Mouse (Mus musculus) frontal cortex, postnatal 25 days (tissue): ENCODE results near the gene Pkmyt1.

Experiments
- DNase-seq, 2 experiments: peaks; one replicate each; pipeline ENCODE4 v3.0.0; 2022; ENCODE audit warnings: low spot score in 2 of 2

The Pkmyt1 gene

GRCm38 (mm10) chr17:23725999-23726757 is at the start of gene Pkmyt1:
Gene Pkmyt1 (plus strand): TSS chr17:23726336.
- DNase-seq = peak; percentile 87 to 88

- no peak for DNase-seq
Observed at GRCm38 (mm10) chr17:23676473-23677031, 49.6 kb upstream of the Pkmyt1 start.

GRCm38 (mm10) chr17:23677236-23677679 is 48.9 kb upstream of the Pkmyt1 start, which contains the start of gene Tnfrsf12a:
Gene Tnfrsf12a (minus strand): TSS chr17:23677468.
- peak; percentile 53 to 68 for DNase-seq

- DNase-seq = no peak
Observed at GRCm38 (mm10) chr17:23679127-23679835, 46.9 kb upstream of the Pkmyt1 start, which contains the start of gene Cldn6. Gene Cldn6 (plus strand): TSS chr17:23679249.

GRCm38 (mm10) chr17:23680336-23680735 is 45.8 kb upstream of the Pkmyt1 start:
- DNase-seq = no peak

- no peak for DNase-seq
Observed at GRCm38 (mm10) chr17:23681086-23681485, 45.0 kb upstream of the Pkmyt1 start.

GRCm38 (mm10) chr17:23682092-23682491 is 44.0 kb upstream of the Pkmyt1 start:
- DNase-seq = no peak

- no peak for DNase-seq
Observed at GRCm38 (mm10) chr17:23682530-23682929, 43.6 kb upstream of the Pkmyt1 start.

GRCm38 (mm10) chr17:23683226-23683625 is 42.9 kb upstream of the Pkmyt1 start:
- DNase-seq = no peak

- no peak for DNase-seq
Observed at GRCm38 (mm10) chr17:23683856-23684672, 42.1 kb upstream of the Pkmyt1 start, which contains the start of gene Cldn9. Gene Cldn9 (minus strand): TSS chr17:23684026.

- no peak for DNase-seq
Observed at GRCm38 (mm10) chr17:23694491-23694890, 31.6 kb upstream of the Pkmyt1 start.

GRCm38 (mm10) chr17:23695801-23696200 is 30.3 kb upstream of the Pkmyt1 start:
- no peak for DNase-seq

GRCm38 (mm10) chr17:23699131-23700077 is 26.7 kb upstream of the Pkmyt1 start:
- no peak for DNase-seq

- DNase-seq = peak; percentile 78 to 84
Observed at GRCm38 (mm10) chr17:23700079-23700478, 26.1 kb upstream of the Pkmyt1 start.

- no peak for DNase-seq
Observed at GRCm38 (mm10) chr17:23703301-23703700, 22.8 kb upstream of the Pkmyt1 start.

GRCm38 (mm10) chr17:23704741-23705140 is 21.4 kb upstream of the Pkmyt1 start:
- no peak for DNase-seq

- no peak for DNase-seq
Observed at GRCm38 (mm10) chr17:23705525-23706104, 20.5 kb upstream of the Pkmyt1 start.

- peak; percentile 60 to 61 for DNase-seq
Observed at GRCm38 (mm10) chr17:23706212-23706611, 19.9 kb upstream of the Pkmyt1 start.

- DNase-seq = no peak
Observed at GRCm38 (mm10) chr17:23717003-23717402, 9.1 kb upstream of the Pkmyt1 start.

- DNase-seq = no peak
Observed at GRCm38 (mm10) chr17:23719455-23719854, 6.7 kb upstream of the Pkmyt1 start.
